Mouse (Mus musculus) liver, embryonic 12.5 days (tissue): ENCODE data around the gene Atp5b. TPM values are rescaled to one million over a fixed set of nuclear protein-coding genes. Genes with fewer than 3 reads are reported as not detected.
A peak's percentile ranks its signal among the peaks of the same experiment; 100 is the strongest.
"Not testable (repeated sequence)": the region's sequence is repeated elsewhere in the genome, so short reads cannot be mapped to it uniquely, and the experiment has no call there.

Experiments
- ATAC-seq: fragments of 200-750 bp; cut with Nextera tagmentation; 2 replicates; pipeline ENCODE4 v1.8.0; 2017; ENCODE audit warnings: moderate number of reproducible peaks, mild to moderate bottlenecking, moderate library complexity
- H3K27ac ChIP-seq: fragments of 300-500 bp; sonication (generic); 2 replicates; pipeline ENCODE4 v1.5.1; 2016; ENCODE audit warnings: mild to moderate bottlenecking
- H3K27me3 ChIP-seq: fragments of 300-500 bp; sonication (generic); replicated peaks from 2 replicates; pipeline ENCODE4 v1.6.1; 2016; ENCODE audit warnings: mild to moderate bottlenecking, moderate library complexity
- H3K36me3 ChIP-seq: fragments of 300-500 bp; sonication (generic); 2 replicates; pipeline ENCODE4 v1.6.1; 2016; ENCODE audit warnings: mild to moderate bottlenecking, moderate library complexity
- H3K4me1 ChIP-seq: fragments of 300-500 bp; sonication (generic); 2 replicates; pipeline ENCODE4 v1.6.1; 2016
- H3K4me2 ChIP-seq: fragments of 300-500 bp; sonication (generic); 2 replicates; pipeline ENCODE4 v1.6.1; 2016; ENCODE audit warnings: mild to moderate bottlenecking, moderate library complexity
- H3K4me3 ChIP-seq: fragments of 300-500 bp; sonication (generic); 2 replicates; pipeline ENCODE4 v1.5.1; 2016; ENCODE audit warnings: mild to moderate bottlenecking, moderate library complexity
- H3K9ac ChIP-seq: fragments of 300-500 bp; sonication (generic); 2 replicates; pipeline ENCODE4 v1.6.1; 2016; ENCODE audit warnings: mild to moderate bottlenecking, moderate library complexity
- H3K9me3 ChIP-seq: fragments of 300-500 bp; sonication (generic); replicated peaks from 2 replicates; pipeline ENCODE4 v1.6.1; 2016; ENCODE audit warnings: mild to moderate bottlenecking, moderate library complexity
- WGBS: fragments of 180-500 bp; shearing (Covaris S2); methylation state at CpG from one replicate; pipeline ENCODE4 v1.1.7; 2016; ENCODE audit not compliant: insufficient replicate concordance; 5-methylcytosine and 5-hydroxymethylcytosine counted together
- polyA plus RNA-seq: library from polyadenylated mRNA; unstranded; fragments of >200 nt; fragmentation: Nextera tagmentation; extraction: Ambion mirVana; gene quantifications from 2 replicates; pipeline ENCODE4 v1.2.1, GENCODE M21; 2016

The Atp5b gene
- polyA plus RNA-seq, 1 experiment from 2014 or later, result 2,180 TPM

GRCm38 (mm10) chr10:128050355-128050754, 32.7 kb upstream of the Atp5b start:
- 78% methylated on average over 2 of the region's 2 CpGs for WGBS
- peaks cover 65% of the 10 kb centered on the region for H3K36me3 ChIP-seq

GRCm38 (mm10) chr10:128051589-128051988, 31.5 kb upstream of the Atp5b start:
- ATAC-seq, result no peak

More at GRCm38 (mm10) chr10:128050355-128050754, 32.7 kb upstream of the Atp5b start:
- H3K4me2 ChIP-seq, result no peak overlapping the region
- no peak for ATAC-seq
- H3K27me3 ChIP-seq, result no peaks in the 10 kb centered on the region
- H3K4me3 ChIP-seq, result no peak overlapping the region
- H3K9me3 ChIP-seq, result no peaks in the 10 kb centered on the region
- H3K9ac ChIP-seq, result no peak overlapping the region
- no peaks in the 10 kb centered on the region for H3K4me1 ChIP-seq
- no peak overlapping the region for H3K27ac ChIP-seq

GRCm38 (mm10) chr10:128052136-128052535, 30.9 kb upstream of the Atp5b start:
- H3K9ac ChIP-seq, H3K27me3 ChIP-seq, H3K27ac ChIP-seq, H3K4me2 ChIP-seq, ATAC-seq, H3K9me3 ChIP-seq, H3K4me3 ChIP-seq, H3K4me1 ChIP-seq: not testable (repeated sequence)
- WGBS, result 88% methylated on average over 1 of the region's 2 CpGs
- peaks cover 47% of the 10 kb centered on the region for H3K36me3 ChIP-seq

More at GRCm38 (mm10) chr10:128051589-128051988, 31.5 kb upstream of the Atp5b start:
- H3K9me3 ChIP-seq, result no peaks in the 10 kb centered on the region
- H3K4me1 ChIP-seq, result no peaks in the 10 kb centered on the region
- peaks cover 52% of the 10 kb centered on the region for H3K36me3 ChIP-seq
- no peak overlapping the region for H3K9ac ChIP-seq
- no peak overlapping the region for H3K27ac ChIP-seq
- no peak overlapping the region for H3K4me2 ChIP-seq
- H3K27me3 ChIP-seq, result no peaks in the 10 kb centered on the region
- no peak overlapping the region for H3K4me3 ChIP-seq
- 86% methylated on average over 5 of the region's 5 CpGs for WGBS

GRCm38 (mm10) chr10:128053001-128053400, 30.1 kb upstream of the Atp5b start:
- ATAC-seq, result no peak
- no peak overlapping the region for H3K27ac ChIP-seq
- WGBS, result 83% methylated on average over 8 of the region's 8 CpGs

GRCm38 (mm10) chr10:128058184-128058583, 24.9 kb upstream of the Atp5b start:
- peak overlapping the region; percentile 99 for H3K27ac ChIP-seq
- H3K9me3 ChIP-seq, result no peaks in the 10 kb centered on the region
- peaks cover 21% of the 10 kb centered on the region for H3K36me3 ChIP-seq
- H3K9ac ChIP-seq, result peak overlapping the region; percentile 96
- peak overlapping the region; percentile 84 for H3K4me3 ChIP-seq
- H3K4me2 ChIP-seq, result peak overlapping the region; percentile 96
- WGBS, result under 1% methylated on average over 18 of the region's 18 CpGs
- ATAC-seq, result no peak
- H3K27me3 ChIP-seq, result no peaks in the 10 kb centered on the region
- peaks cover 39% of the 10 kb centered on the region for H3K4me1 ChIP-seq

More at GRCm38 (mm10) chr10:128053001-128053400, 30.1 kb upstream of the Atp5b start:
- H3K4me2 ChIP-seq, result no peak overlapping the region
- H3K9ac ChIP-seq, result no peak overlapping the region
- H3K27me3 ChIP-seq, result no peaks in the 10 kb centered on the region
- no peak overlapping the region for H3K4me3 ChIP-seq
- peaks cover 6% of the 10 kb centered on the region for H3K4me1 ChIP-seq
- no peaks in the 10 kb centered on the region for H3K9me3 ChIP-seq
- peaks cover 39% of the 10 kb centered on the region for H3K36me3 ChIP-seq

GRCm38 (mm10) chr10:128058601-128059151, 24.4 kb upstream of the Atp5b start, which contains the start of gene Ptges3:
TSS of gene Ptges3 (plus strand) at chr10:128058954.
- Histone ChIP-seq H3K4me2 (peak within 1 kb of the TSS; percentile 96), H3K4me1 (peaks cover 43% of the 10 kb centered on the region), H3K36me3 (peaks cover 24% of the 10 kb centered on the region), H3K4me3 (peak within 1 kb of the TSS; percentile 84), H3K27ac (peak within 1 kb of the TSS; percentile 99), H3K9ac (peak within 1 kb of the TSS; percentile 96), H3K27me3 (no peaks in the 10 kb centered on the region), H3K9me3 (no peaks in the 10 kb centered on the region)
- peak; percentile 89 for ATAC-seq
- under 1% methylated on average over 71 of the region's 72 CpGs for WGBS

GRCm38 (mm10) chr10:128059207-128059981, 23.7 kb upstream of the Atp5b start:
- ATAC-seq, result peak; percentile 67
- H3K27me3 ChIP-seq, result no peaks in the 10 kb centered on the region
- H3K4me2 ChIP-seq, result peak overlapping the region; percentile 96
- peak overlapping the region; percentile 99 for H3K27ac ChIP-seq
- 1% methylated on average over 60 of the region's 62 CpGs for WGBS
- peaks cover 50% of the 10 kb centered on the region for H3K4me1 ChIP-seq
- peak overlapping the region; percentile 96 for H3K9ac ChIP-seq
- H3K36me3 ChIP-seq, result peaks cover 31% of the 10 kb centered on the region
- no peaks in the 10 kb centered on the region for H3K9me3 ChIP-seq
- peak overlapping the region; percentile 84 for H3K4me3 ChIP-seq

- Histone ChIP-seq H3K4me2 (peak overlapping the region; percentile 96), H3K27me3 (no peaks in the 10 kb centered on the region), H3K36me3 (peaks cover 48% of the 10 kb centered on the region), H3K4me1 (peaks cover 60% of the 10 kb centered on the region), H3K4me3 (peak overlapping the region; percentile 84), H3K27ac (peak overlapping the region; percentile 99), H3K9me3 (no peaks in the 10 kb centered on the region), H3K9ac (peak overlapping the region; percentile 96)
- no peak for ATAC-seq
- 43% methylated on average over 5 of the region's 5 CpGs for WGBS
These were observed 22.0 kb upstream of the Atp5b start for GRCm38 (mm10) chr10:128061109-128061508.

GRCm38 (mm10) chr10:128062221-128062989, 20.7 kb upstream of the Atp5b start:
- no peak for ATAC-seq
- H3K4me1 ChIP-seq, result peaks cover 69% of the 10 kb centered on the region
- no peaks in the 10 kb centered on the region for H3K9me3 ChIP-seq
- H3K27ac ChIP-seq, result peak overlapping the region; percentile 7; the same call in 1 of the 2 replicates
- H3K9ac ChIP-seq, result peak overlapping the region; percentile 7; the same call in 1 of the 2 replicates
- H3K27me3 ChIP-seq, result no peaks in the 10 kb centered on the region
- H3K36me3 ChIP-seq, result peaks cover 59% of the 10 kb centered on the region
- WGBS, result 78% methylated on average over 6 of the region's 6 CpGs
- H3K4me3 ChIP-seq, result peak overlapping the region; percentile 7; the same call in 1 of the 2 replicates
- H3K4me2 ChIP-seq, result peak overlapping the region; percentile 96

- no peak overlapping the region for H3K4me2 ChIP-seq
- no peak overlapping the region for H3K4me3 ChIP-seq
- no peak for ATAC-seq
- peaks cover 87% of the 10 kb centered on the region for H3K36me3 ChIP-seq
- 0 out of 2 replicates have a peak, but pooled peaks cover 6% of the 10 kb centered on the region for H3K9me3 ChIP-seq
- WGBS, result 81% methylated on average over 5 of the region's 5 CpGs
- peaks cover 73% of the 10 kb centered on the region for H3K4me1 ChIP-seq
- H3K27me3 ChIP-seq, result no peaks in the 10 kb centered on the region
- H3K9ac ChIP-seq, result no peak overlapping the region
- H3K27ac ChIP-seq, result no peak overlapping the region
These were observed 17.0 kb upstream of the Atp5b start for GRCm38 (mm10) chr10:128066072-128066471.

- Histone ChIP-seq H3K36me3 (peaks cover 93% of the 10 kb centered on the region), H3K4me3 (no peak overlapping the region), H3K27ac (peak overlapping the region; percentile 71), H3K4me2 (no peak overlapping the region), H3K4me1 (peaks cover 43% of the 10 kb centered on the region), H3K27me3 (no peaks in the 10 kb centered on the region), H3K9me3 (0 out of 2 replicates have a peak, but pooled peaks cover 6% of the 10 kb centered on the region), H3K9ac (no peak overlapping the region)
- ATAC-seq, result peak; percentile 65; the same call in 1 of the 2 replicates
- WGBS, result 60% methylated on average over 4 of the region's 4 CpGs
These were observed 13.9 kb upstream of the Atp5b start for GRCm38 (mm10) chr10:128069201-128069600.
